Mouse (Mus musculus) MEL (cell line): ENCODE results near the gene Txnrd2. TPM values are rescaled to one million over a fixed set of nuclear protein-coding genes. Genes with fewer than 3 reads are reported as not detected.

Experiments
- DNase-seq: peaks from one replicate; pipeline ENCODE4 v3.0.0; 2011; ENCODE audit warnings: low read depth, low spot score
- H3K27ac ChIP-seq: 2 replicates; pipeline ENCODE4 v1.5.1; 2012; ENCODE audit warnings: low read depth, mild to moderate bottlenecking, control low read depth, low read length, moderate library complexity; ENCODE audit not compliant: control insufficient read depth
- H3K27me3 ChIP-seq, 2 experiments: fragments of 150-350 bp in 1 of 2; sonication (generic) in 1 of 2; 2 replicates each; pipeline ENCODE4 v1.6.1; 2012; ENCODE audit warnings: low read length in 2 of 2, mild to moderate bottlenecking in 2 of 2, improper control_type of control experiment in 1 of 2, moderate library complexity in 1 of 2; ENCODE audit not compliant: insufficient read depth in 2 of 2, control insufficient read depth in 1 of 2
- H3K36me3 ChIP-seq, 2 experiments: 2 replicates each; pipeline ENCODE4 v1.6.1; 2012 to 2014; ENCODE audit warnings: low read length in 2 of 2, improper control_type of control experiment in 1 of 2, inconsistent platforms in 1 of 2, mild to moderate bottlenecking in 1 of 2; ENCODE audit not compliant: insufficient read depth in 2 of 2, control insufficient read depth in 1 of 2
- H3K4me1 ChIP-seq, 2 experiments: fragments of 150-350 bp in 1 of 2; sonication (generic) in 1 of 2; 2 replicates each; pipeline ENCODE4 v1.6.1; 2012; ENCODE audit warnings: low read length in 2 of 2, improper control_type of control experiment in 1 of 2, mild to moderate bottlenecking in 1 of 2; ENCODE audit not compliant: insufficient read depth in 2 of 2, control insufficient read depth in 1 of 2
- H3K4me3 ChIP-seq, 2 experiments: fragments of 150-350 bp in 1 of 2; sonication (generic) in 1 of 2; 2 replicates each; pipeline ENCODE4 v1.5.1; 2012; ENCODE audit warnings: low read depth in 2 of 2, low read length in 2 of 2, mild to moderate bottlenecking in 2 of 2, moderate library complexity in 2 of 2, control low read depth in 1 of 2, improper control_type of control experiment in 1 of 2; ENCODE audit not compliant: control insufficient read depth in 1 of 2, insufficient read depth in 1 of 2
- H3K79me2 ChIP-seq: 2 replicates; pipeline ENCODE4 v1.6.1; 2012; ENCODE audit warnings: mild to moderate bottlenecking, low read length, moderate library complexity; ENCODE audit not compliant: control insufficient read depth, poor library complexity, insufficient read depth
- H3K9ac ChIP-seq: 2 replicates; pipeline ENCODE4 v1.6.1; 2012; ENCODE audit warnings: low read depth, mild to moderate bottlenecking, control low read depth, low read length, moderate library complexity; ENCODE audit not compliant: control insufficient read depth, poor library complexity, severe bottlenecking
- H3K9me3 ChIP-seq: fragments of 150-350 bp; sonication (generic); replicated peaks from 2 replicates; pipeline ENCODE4 v1.6.1; 2012; ENCODE audit warnings: mild to moderate bottlenecking, low read length, improper control_type of control experiment, moderate library complexity; ENCODE audit not compliant: insufficient read depth
- BHLHE40 ChIP-seq: IDR thresholded peaks from 2 replicates; pipeline ENCODE4 v1.6.1; 2012; ENCODE audit warnings: low read depth, mild to moderate bottlenecking, inconsistent platforms, low read length, improper control_type of control experiment, borderline replicate concordance
- CHD1 ChIP-seq: IDR thresholded peaks from 2 replicates; pipeline ENCODE4 v1.6.1; 2012; ENCODE audit warnings: low read depth, mild to moderate bottlenecking, inconsistent platforms, low read length, improper control_type of control experiment
- ELF1 ChIP-seq: IDR thresholded peaks from 2 replicates; pipeline ENCODE4 v1.6.1; 2014; ENCODE audit warnings: low read depth, mild to moderate bottlenecking, inconsistent platforms, low read length, improper control_type of control experiment, moderate library complexity
- GATA1 ChIP-seq: IDR thresholded peaks from 2 replicates; pipeline ENCODE4 v1.6.1; 2011; ENCODE audit warnings: low read depth, low read length, improper control_type of control experiment
- JUND ChIP-seq: IDR thresholded peaks from 2 replicates; pipeline ENCODE4 v1.6.1; 2011; ENCODE audit warnings: low read depth, mild to moderate bottlenecking, improper control_type of control experiment, low read length
- KAT2A ChIP-seq: conservative IDR thresholded peaks from 2 replicates; pipeline ENCODE4 v1.6.1; 2012; ENCODE audit warnings: low read depth, low read length, improper control_type of control experiment, inconsistent platforms
- MAFK ChIP-seq: IDR thresholded peaks from 2 replicates; pipeline ENCODE4 v1.6.1; 2011; ENCODE audit warnings: low read depth, mild to moderate bottlenecking, low read length, improper control_type of control experiment, borderline replicate concordance
- MAX ChIP-seq: IDR thresholded peaks from 2 replicates; pipeline ENCODE4 v1.6.1; 2011; ENCODE audit warnings: low read length, improper control_type of control experiment
- MAZ ChIP-seq: IDR thresholded peaks from 2 replicates; pipeline ENCODE4 v1.6.1; 2012; ENCODE audit warnings: low read depth, mild to moderate bottlenecking, inconsistent platforms, low read length, improper control_type of control experiment
- MEF2A ChIP-seq: IDR thresholded peaks from 2 replicates; pipeline ENCODE4 v1.6.1; 2014; ENCODE audit warnings: low read depth, mild to moderate bottlenecking, inconsistent platforms, low read length, improper control_type of control experiment; ENCODE audit not compliant: poor library complexity, insufficient replicate concordance, severe bottlenecking; ENCODE audit errors: extremely low read depth
- MYC ChIP-seq: IDR thresholded peaks from 2 replicates; pipeline ENCODE4 v1.6.1; 2011; ENCODE audit warnings: low read depth, mild to moderate bottlenecking, low read length, improper control_type of control experiment, moderate library complexity
- RAD21 ChIP-seq: IDR thresholded peaks from 2 replicates; pipeline ENCODE4 v1.6.1; 2011; ENCODE audit warnings: mild to moderate bottlenecking, low read depth, low read length, improper control_type of control experiment
- RCOR1 ChIP-seq: IDR thresholded peaks from 2 replicates; pipeline ENCODE4 v1.6.1; 2012; ENCODE audit warnings: low read depth, mild to moderate bottlenecking, inconsistent platforms, low read length, improper control_type of control experiment
- SMC3 ChIP-seq: IDR thresholded peaks from 2 replicates; pipeline ENCODE4 v1.6.1; 2011; ENCODE audit warnings: low read depth, low read length, improper control_type of control experiment
- TAL1 ChIP-seq: IDR thresholded peaks from 2 replicates; pipeline ENCODE4 v1.6.1; 2012; ENCODE audit warnings: mild to moderate bottlenecking, inconsistent platforms, low read length, moderate library complexity, mixed read lengths
- TBP ChIP-seq: IDR thresholded peaks from 2 replicates; pipeline ENCODE4 v1.8.0; 2011; ENCODE audit warnings: low read depth, low read length, improper control_type of control experiment
- UBTF ChIP-seq: IDR thresholded peaks from 2 replicates; pipeline ENCODE4 v1.6.1; 2012; ENCODE audit warnings: low read depth, mild to moderate bottlenecking, inconsistent platforms, low read length, improper control_type of control experiment, moderate library complexity, borderline replicate concordance; ENCODE audit not compliant: insufficient read depth
- USF1 ChIP-seq: IDR thresholded peaks from 2 replicates; pipeline ENCODE4 v1.6.1; 2014; ENCODE audit warnings: low read depth, mild to moderate bottlenecking, inconsistent platforms, low read length, improper control_type of control experiment, moderate library complexity
- ZKSCAN1 ChIP-seq: IDR thresholded peaks from 2 replicates; pipeline ENCODE4 v1.6.1; 2012; ENCODE audit warnings: low read depth, mild to moderate bottlenecking, inconsistent platforms, low read length, improper control_type of control experiment, moderate library complexity
- polyA plus RNA-seq, 2 experiments: library from polyadenylated mRNA; stranded (reverse) in 1 of 2; unstranded in 1 of 2; fragments of >175 nt in 1 of 2; fragments of >200 nt in 1 of 2; gene quantifications; 2 replicates each; pipeline versions ENCODE4 v1.2.1 to v1.2.4; 2012; ENCODE audit warnings: low replicate concordance in 2 of 2, low read depth in 1 of 2; ENCODE audit not compliant: insufficient read length in 2 of 2, insufficient read depth in 1 of 2, missing spikeins in 1 of 2
- total RNA-seq: library from RNA; depleted of rRNA; stranded (reverse); fragments of 300-350 nt; gene quantifications from 2 replicates; pipeline ENCODE4 v1.2.3, GENCODE M21; 2012

The Txnrd2 gene
- total and polyA plus RNA-seq, 3 experiments: 31.2 to 46.8 TPM; not detected in 1

DNA sequence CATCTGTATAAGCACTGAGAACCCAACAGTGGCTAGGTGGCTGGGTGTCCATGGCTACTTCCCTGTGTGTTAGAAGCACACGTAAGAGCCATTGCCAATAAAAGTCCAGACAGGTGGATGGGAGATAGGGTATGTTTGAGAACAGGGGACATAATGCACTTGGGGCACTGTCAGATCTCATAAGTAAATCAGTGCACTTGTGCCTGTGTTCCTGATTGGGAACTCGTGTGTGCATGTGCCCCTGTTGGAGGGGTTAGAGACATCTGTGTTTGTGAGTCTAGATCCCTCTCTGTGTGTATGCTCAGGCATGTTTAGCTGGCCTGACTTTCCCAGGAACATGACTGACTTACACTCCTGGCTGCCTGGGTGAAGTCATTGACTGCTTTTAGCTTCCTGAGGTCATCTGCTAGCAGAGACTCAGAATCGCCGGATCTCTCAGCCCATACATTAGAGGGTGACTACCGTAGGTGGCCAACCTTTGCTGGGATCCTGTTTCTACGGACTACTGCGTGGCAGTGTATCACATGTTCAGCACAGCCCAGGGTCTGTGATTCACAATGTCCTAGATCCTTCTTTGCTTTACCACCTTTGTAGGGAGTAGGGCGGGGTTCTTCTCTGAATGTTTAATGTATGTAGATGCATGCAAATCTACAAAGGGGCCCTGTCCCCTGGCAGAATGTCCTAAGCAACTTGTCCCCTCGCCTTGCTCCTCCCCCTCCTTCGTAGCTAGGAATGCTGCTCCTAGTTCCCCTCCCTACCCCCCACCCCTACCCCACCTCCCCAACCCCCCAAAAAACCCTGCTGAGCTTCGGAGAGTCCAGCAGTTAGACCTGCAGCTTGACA is 31.2 kb upstream of the Txnrd2 start:
- H3K27ac ChIP-seq: no peak overlapping the region
- no peak for DNase-seq
- no peaks in the 10 kb centered on the region; the same call in 1 of the 2 replicates for H3K79me2 ChIP-seq
- no peak overlapping the region for H3K9ac ChIP-seq
- no peaks in the 10 kb centered on the region for H3K27me3 ChIP-seq
- H3K4me3 ChIP-seq: no peak overlapping the region
- H3K4me1 ChIP-seq: peaks cover 3 to 9% of the 10 kb centered on the region in 2 experiments; a peak in 2 of 4 replicates
- H3K36me3 ChIP-seq: no peaks in the 10 kb centered on the region
- no peak for TF ChIP-seq MAFK
- TF ChIP-seq RCOR1: no peak
- TF ChIP-seq TAL1: no peak
- TF ChIP-seq UBTF: no peak
- TF ChIP-seq GATA1: no peak
- TF ChIP-seq MAZ: no peak
- no peak for TF ChIP-seq RAD21
- no peak for TF ChIP-seq CHD1
- TF ChIP-seq USF1: no peak
- TF ChIP-seq TBP: no peak
- TF ChIP-seq BHLHE40: no peak
- H3K9me3 ChIP-seq: no peaks in the 10 kb centered on the region

DNA sequence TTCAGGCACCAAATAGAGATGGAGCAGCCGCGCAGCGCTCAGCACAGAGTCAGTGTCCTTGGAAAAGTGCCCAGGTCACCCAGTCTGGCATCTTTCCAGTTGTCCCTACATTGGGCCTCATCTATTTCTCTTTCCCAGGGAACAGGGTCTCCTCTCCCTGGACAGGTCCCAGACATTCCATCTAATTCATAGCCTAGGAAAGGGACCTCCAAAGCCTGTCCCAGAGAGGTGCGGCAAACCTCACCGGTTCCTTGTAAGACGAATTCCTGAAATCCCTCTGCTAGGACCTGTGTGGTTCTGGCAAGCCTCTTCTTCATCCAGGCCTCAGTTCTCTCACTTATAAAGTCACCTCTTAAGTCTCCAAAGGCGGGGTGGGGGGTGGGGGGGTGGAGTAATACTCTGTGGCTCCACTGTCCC is 30.6 kb upstream of the Txnrd2 start:
- H3K9me3 ChIP-seq: no peaks in the 10 kb centered on the region
- DNase-seq: no peak
- no peaks in the 10 kb centered on the region; the same call in 1 of the 2 replicates for H3K79me2 ChIP-seq
- no peak overlapping the region for H3K4me3 ChIP-seq
- H3K36me3 ChIP-seq: no peaks in the 10 kb centered on the region
- peaks cover 3 to 9% of the 10 kb centered on the region in 2 experiments; a peak in 2 of 4 replicates for H3K4me1 ChIP-seq
- H3K9ac ChIP-seq: no peak overlapping the region
- no peaks in the 10 kb centered on the region for H3K27me3 ChIP-seq
- TF ChIP-seq JUND (no peak), ZKSCAN1 (no peak), ELF1 (no peak), MAX (no peak), MEF2A (no peak), MYC (no peak), SMC3 (no peak), USF1 (no peak), MAZ (no peak), KAT2A (no peak), TBP (no peak), MAFK (no peak)
- TF ChIP-seq, all 39 proteins: peak for 0
- H3K27ac ChIP-seq: no peak overlapping the region
